Mouse (Mus musculus): ENCODE results near the gene Hist2h2ac. TPM values are rescaled to one million over a fixed set of nuclear protein-coding genes. Genes with fewer than 3 reads are reported as not detected.
"Not testable (repeated sequence)": the region's sequence is repeated elsewhere in the genome, so short reads cannot be mapped to it uniquely, and the experiment has no call there.

The Hist2h2ac gene
- 12.2 and 12.5 TPM in 2 replicates for polyA plus RNA-seq (2016; fragmentation: Nextera tagmentation; extraction: Ambion mirVana)

DNA sequence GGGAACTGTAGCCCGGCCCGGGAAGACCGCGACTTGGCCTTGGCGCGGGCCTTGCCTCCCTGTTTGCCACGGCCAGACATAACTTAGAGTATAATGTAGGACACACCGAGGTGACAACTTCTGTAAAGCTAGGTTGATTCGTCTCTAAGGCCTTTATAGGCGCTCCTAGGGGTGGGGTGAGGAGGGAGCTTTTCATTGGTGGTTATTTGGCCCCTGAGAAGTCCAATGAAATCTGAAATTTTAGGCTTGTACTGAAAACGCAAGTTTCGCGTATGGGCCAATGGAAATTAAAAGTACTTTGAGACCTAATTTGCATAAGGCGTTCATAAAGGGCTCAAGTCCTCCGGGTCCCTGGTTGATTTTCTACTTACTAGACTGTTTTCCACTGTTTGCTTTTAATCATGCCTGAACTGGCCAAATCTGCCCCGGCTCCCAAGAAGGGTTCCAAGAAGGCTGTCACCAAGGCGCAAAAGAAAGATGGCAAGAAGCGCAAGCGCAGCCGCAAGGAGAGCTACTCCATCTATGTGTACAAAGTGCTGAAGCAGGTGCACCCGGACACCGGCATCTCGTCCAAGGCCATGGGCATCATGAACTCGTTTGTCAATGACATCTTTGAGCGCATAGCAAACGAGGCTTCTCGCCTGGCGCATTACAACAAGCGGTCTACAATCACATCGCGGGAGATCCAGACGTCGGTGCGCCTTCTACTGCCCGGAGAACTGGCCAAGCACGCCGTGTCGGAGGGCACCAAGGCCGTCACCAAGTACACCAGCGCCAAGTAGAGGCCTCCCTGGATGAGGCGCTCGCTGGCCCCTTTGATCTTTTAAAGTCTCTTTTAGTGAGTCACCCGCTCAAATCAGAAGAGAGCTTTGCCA is at the start of gene Hist2h2ac, which contains the start of gene Hist2h2be:
Hist2h2ac (minus strand) TSS at position 116 of the 875 bp plus-strand sequence.
Hist2h2be (plus strand) TSS at position 355 of the 875 bp plus-strand sequence.
- Histone ChIP-seq H3K9me3 (no peaks in the 10 kb centered on the region), H3K27ac (peak within 1 kb of the TSS; percentile 99), H3K36me3 (no peaks in the 10 kb centered on the region), H3K9ac (peak within 1 kb of the TSS; percentile 89), H3K4me3 (peak within 1 kb of the TSS; percentile 65), H3K4me1 (peaks cover 18% of the 10 kb centered on the region), H3K4me2 (replicated peaks) (peak within 1 kb of the TSS; percentile 57), H3K27me3 (no peaks in the 10 kb centered on the region)
- WGBS: under 1% methylated on average over 43 of the region's 43 CpGs
- peak; percentile 94 for ATAC-seq (ENCODE audit: insufficient number of reproducible peaks, insufficient read depth, low FRiP score, low TSS enrichment)

DNA sequence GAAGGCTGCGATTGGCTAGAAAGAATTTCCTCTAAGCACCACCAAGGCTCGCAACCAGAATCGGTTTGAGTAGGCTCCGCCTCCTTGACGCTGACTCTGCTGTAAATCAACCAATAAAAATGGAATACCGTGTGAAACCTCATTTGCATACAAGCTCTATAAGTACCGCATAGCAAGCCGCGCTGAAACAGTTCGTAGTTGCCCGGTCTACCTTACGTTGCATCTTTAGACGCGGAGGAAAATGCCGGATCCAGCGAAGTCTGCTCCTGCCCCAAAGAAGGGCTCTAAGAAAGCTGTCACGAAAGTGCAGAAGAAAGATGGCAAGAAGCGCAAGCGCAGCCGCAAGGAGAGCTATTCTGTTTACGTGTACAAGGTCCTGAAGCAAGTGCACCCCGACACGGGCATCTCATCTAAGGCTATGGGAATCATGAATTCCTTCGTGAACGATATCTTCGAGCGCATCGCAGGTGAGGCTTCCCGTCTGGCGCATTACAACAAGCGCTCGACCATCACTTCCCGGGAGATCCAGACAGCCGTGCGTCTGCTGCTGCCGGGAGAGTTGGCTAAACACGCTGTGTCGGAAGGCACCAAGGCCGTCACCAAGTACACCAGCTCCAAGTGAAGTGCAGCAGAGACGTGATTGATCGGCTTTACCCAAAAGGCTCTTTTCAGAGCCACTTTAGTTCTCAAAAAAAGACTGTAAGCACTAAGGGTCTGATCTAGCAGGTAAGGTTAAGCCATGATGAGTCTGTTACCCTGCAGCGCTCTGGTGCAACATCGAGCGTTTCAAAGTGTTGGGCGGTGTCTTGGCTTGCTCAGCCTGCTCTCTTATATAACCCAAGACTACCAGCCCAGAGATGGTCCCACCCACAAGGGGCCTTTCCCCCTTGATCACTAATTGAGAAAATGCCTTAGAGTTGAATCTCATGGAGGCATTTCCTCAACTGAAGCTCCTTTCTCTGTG is 49.1 kb upstream of the Hist2h2ac start, which contains the start of gene Hist2h2bb:
Hist2h2bb (plus strand) TSS at position 242 of the 964 bp plus-strand sequence.
- ATAC-seq (ENCODE audit: insufficient number of reproducible peaks, insufficient read depth, low FRiP score, low TSS enrichment): peak; percentile 93
- Histone ChIP-seq H3K9me3 (no peaks in the 10 kb centered on the region), H3K27me3 (no peaks in the 10 kb centered on the region), H3K4me2 (replicated peaks) (peak within 1 kb of the TSS; percentile 68), H3K9ac (peak within 1 kb of the TSS; percentile 72), H3K4me1 (peaks cover 7% of the 10 kb centered on the region), H3K4me3 (peak within 1 kb of the TSS; percentile 49), H3K36me3 (no peaks in the 10 kb centered on the region), H3K27ac (peak within 1 kb of the TSS; percentile 98)
- under 1% methylated on average over 45 of the region's 45 CpGs for WGBS

DNA sequence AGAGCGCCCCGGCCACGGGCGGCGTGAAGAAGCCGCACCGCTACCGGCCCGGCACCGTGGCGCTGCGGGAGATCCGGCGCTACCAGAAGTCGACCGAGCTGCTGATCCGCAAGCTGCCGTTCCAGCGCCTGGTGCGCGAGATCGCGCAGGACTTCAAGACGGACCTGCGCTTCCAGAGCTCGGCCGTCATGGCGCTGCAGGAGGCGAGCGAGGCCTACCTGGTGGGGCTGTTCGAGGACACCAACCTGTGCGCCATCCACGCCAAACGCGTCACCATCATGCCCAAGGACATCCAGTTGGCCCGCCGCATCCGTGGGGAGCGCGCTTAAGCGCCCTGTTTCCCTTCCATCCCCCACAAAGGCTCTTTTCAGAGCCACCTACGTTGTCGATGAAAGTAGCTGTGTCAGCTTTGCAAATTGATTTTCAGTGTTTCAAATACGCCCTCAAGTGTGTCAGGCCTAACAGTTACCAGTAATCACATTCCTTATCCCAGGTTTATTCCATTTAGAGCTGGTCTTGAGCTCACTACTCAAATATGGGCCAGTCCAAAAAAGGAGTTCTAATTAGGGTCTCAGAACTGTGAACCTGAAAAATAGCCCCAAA is 48.2 kb upstream of the Hist2h2ac start:
- 0% methylated on average over 12 of the region's 44 CpGs for WGBS

DNA sequence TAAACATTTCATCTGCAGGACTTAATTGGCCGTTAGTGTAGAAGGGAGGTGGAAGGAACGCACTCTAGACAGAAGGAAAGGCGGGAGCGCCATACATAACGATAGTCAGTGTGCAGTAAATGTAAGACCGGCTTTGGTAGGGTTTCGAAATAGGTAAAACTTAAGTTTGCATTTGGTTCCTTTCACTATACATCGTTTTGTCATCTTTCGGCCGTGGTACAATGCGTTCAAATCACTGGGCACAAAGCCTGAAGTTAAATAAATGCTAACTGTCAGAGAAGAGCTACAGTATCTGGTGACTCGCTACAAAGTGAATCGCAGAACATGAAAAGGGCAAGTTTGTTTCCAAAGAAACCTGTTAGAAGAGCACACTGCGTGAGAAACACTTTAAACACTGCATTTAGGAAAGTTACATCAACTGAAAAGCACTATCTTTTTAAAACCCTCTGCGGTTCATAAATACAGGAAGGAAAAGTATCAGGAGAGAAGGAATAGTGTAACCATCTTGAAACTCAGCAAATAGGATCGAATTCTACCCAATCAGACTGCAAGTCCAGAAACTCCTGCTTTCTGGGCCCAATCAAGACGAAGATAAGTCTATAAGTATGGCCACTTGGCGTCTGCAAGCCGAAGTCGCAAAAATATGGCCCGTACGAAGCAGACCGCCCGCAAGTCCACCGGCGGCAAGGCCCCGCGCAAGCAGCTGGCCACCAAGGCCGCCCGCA is 47.5 kb upstream of the Hist2h2ac start, which contains the start of gene Hist2h3b:
Hist2h3b (plus strand) TSS at position 604 of the 725 bp plus-strand sequence.
- Histone ChIP-seq H3K27me3 (no peaks in the 10 kb centered on the region), H3K9ac (peak within 1 kb of the TSS; percentile 72), H3K4me3 (peak within 1 kb of the TSS; percentile 49), H3K4me2 (replicated peaks) (peak within 1 kb of the TSS; percentile 68), H3K36me3 (no peaks in the 10 kb centered on the region), H3K9me3 (no peaks in the 10 kb centered on the region), H3K4me1 (peaks cover 17% of the 10 kb centered on the region), H3K27ac (peak within 1 kb of the TSS; percentile 98)
- WGBS: 23% methylated on average over 30 of the region's 30 CpGs
- ATAC-seq (ENCODE audit: insufficient number of reproducible peaks, insufficient read depth, low FRiP score, low TSS enrichment): peak; percentile 68

More for the DNA sequence above, 48.2 kb upstream of the Hist2h2ac start:
- H3K27me3 ChIP-seq, H3K36me3 ChIP-seq, H3K9me3 ChIP-seq: not testable (repeated sequence)
- Histone ChIP-seq H3K4me3 (peak overlapping the region; percentile 49), H3K27ac (peak overlapping the region; percentile 98), H3K9ac (peak overlapping the region; percentile 72), H3K4me1 (peaks cover 15% of the 10 kb centered on the region), H3K4me2 (replicated peaks) (peak overlapping the region; percentile 68)
- peak; percentile 22; the same call in 1 of the 2 replicates for ATAC-seq (ENCODE audit: insufficient number of reproducible peaks, insufficient read depth, low FRiP score, low TSS enrichment)

DNA sequence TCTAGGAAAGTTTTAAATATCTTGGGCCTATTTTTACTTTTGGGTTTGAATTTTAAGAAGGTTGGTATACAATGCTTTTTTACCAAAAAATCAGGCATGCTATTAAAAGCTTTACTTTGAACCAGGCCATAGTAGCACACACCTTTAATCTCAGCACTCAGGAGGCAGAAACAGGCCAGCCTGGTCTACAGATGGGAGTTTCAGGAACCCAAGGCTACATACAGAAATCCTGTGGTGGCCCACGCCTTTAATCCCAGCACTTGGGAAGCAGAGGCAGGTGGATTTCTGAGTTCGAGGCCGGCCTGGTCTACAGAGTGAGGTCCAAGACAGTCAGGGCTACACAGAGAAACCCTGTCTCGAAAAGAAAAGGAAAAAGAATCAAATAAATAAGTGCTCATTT is 46.9 kb upstream of the Hist2h2ac start:
- 77% methylated on average over 4 of the region's 4 CpGs for WGBS
- no peaks in the 10 kb centered on the region for H3K27me3 ChIP-seq
- H3K4me1 ChIP-seq: peaks cover 17% of the 10 kb centered on the region
- H3K9me3 ChIP-seq: no peaks in the 10 kb centered on the region
- peak overlapping the region; percentile 36; the same call in 1 of the 2 replicates for H3K4me2 ChIP-seq (replicated peaks)
- H3K9ac ChIP-seq: no peak overlapping the region; the same call in 1 of the 2 replicates
- ATAC-seq (ENCODE audit: insufficient number of reproducible peaks, insufficient read depth, low FRiP score, low TSS enrichment): no peak
- peak overlapping the region; percentile 95 for H3K27ac ChIP-seq
- no peaks in the 10 kb centered on the region for H3K36me3 ChIP-seq
- H3K4me3 ChIP-seq: no peak overlapping the region

DNA sequence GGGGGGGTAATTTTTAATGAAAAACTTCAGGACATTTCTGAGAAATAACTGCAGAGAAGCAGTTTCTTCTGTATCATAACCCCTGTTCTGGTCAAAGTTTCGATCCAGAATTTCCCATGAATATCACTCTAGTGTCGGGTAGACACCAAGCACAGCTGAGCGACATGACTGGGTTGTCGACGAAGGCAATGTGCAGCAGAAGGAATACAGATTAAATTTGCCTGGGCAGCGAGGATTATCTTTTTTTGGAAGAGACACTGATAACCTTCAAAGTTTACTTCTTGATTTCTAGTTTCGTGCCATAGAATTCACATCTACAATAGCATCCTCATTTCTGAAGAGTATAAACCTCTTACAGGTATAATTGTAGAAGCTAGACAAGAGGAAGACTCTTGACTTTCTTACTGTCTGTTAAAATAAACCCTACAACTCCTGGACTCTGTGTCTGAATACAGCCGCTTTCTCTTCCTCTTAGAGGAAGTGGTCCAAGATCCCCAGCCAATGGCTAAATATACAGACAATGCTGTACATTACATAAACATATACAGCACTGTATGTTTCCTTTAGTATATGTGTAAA is 45.5 kb upstream of the Hist2h2ac start:
- peaks cover 25% of the 10 kb centered on the region for H3K4me1 ChIP-seq

DNA sequence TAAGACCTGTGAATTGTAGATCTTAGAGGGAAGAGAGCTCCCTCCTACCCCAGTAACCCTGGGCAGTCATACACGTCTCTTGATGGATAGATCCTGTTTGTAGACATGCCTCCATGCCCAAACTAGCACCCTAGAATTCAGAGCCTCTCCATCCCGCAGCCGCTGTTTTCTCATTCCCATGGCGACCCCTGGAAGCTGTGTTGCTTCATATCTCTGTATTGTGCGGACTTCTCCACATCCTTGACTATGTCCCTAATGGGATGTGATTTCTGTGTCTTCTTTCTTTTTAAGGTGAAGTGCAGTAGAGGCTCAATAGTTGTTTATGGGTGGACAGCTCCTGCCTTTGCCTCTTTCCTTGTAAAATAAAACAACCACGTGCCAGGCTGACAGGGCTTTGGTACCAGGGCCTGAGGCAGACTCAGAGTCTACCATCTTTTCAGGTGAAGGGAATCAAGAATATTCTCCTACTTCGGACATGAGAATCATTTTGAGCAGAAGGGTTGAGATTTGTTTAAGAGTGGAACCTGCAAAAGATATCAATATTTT is 43.8 kb upstream of the Hist2h2ac start:
- Histone ChIP-seq H3K27ac (peak overlapping the region; percentile 99), H3K9me3 (no peaks in the 10 kb centered on the region), H3K27me3 (no peaks in the 10 kb centered on the region), H3K4me1 (peaks cover 25% of the 10 kb centered on the region), H3K4me3 (peak overlapping the region; percentile 58), H3K36me3 (no peaks in the 10 kb centered on the region), H3K9ac (peak overlapping the region; percentile 64; the same call in 1 of the 2 replicates), H3K4me2 (replicated peaks) (peak overlapping the region; percentile 88)
- ATAC-seq (ENCODE audit: insufficient number of reproducible peaks, insufficient read depth, low FRiP score, low TSS enrichment): no peak
- 77% methylated on average over 7 of the region's 7 CpGs for WGBS

More for the DNA sequence above, 45.5 kb upstream of the Hist2h2ac start:
- Histone ChIP-seq H3K4me3 (no peak overlapping the region), H3K9ac (no peak overlapping the region), H3K36me3 (no peaks in the 10 kb centered on the region), H3K9me3 (no peaks in the 10 kb centered on the region), H3K27me3 (no peaks in the 10 kb centered on the region), H3K4me2 (replicated peaks) (no peak overlapping the region), H3K27ac (no peak overlapping the region)
- no peak for ATAC-seq (ENCODE audit: insufficient number of reproducible peaks, insufficient read depth, low FRiP score, low TSS enrichment)
- 85% methylated on average over 8 of the region's 8 CpGs for WGBS

DNA sequence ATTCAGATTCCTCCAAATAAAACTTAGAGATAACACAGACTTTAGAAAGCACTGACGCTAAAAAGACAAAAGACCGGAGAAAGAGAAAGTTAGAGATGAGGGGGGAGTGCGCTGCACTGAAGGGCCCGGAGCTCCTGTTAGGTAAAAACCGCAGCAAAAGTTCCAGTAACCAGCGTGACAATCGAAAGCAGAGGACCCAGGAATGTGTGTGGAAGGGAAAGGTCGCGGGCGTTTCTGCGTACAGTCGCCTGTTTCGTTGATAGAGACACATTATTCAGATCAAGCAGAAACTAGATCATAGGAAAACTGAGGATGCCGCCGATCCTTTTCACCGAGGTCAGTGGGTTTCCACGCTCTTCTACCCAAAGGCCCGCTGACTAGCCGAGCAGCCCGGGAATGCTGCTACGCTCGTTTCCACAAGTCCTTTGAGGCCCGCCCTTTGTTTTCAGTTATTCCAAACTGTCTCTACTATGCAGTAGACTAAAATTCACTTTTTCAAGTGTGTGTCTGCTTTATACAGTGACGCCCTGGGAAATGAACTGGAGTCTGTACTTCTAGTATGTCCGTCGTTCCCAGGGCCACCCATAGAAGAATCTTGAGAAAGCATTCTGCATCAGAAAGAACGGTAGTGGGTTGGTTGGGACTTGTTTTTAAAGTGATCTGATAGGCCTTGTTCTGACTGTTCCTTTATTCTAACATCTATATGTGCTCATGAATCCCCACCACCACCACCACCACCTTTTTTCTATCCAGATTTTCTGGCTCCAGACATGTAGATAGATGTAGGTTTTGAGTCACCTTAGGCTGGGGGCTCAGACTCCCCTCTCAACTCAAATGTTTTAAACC is 43.1 kb upstream of the Hist2h2ac start:
- 6% methylated on average over 27 of the region's 27 CpGs for WGBS
- H3K4me1 ChIP-seq: peaks cover 25% of the 10 kb centered on the region
- H3K4me2 ChIP-seq (replicated peaks): peak overlapping the region; percentile 88
- H3K4me3 ChIP-seq: peak overlapping the region; percentile 58
- ATAC-seq (ENCODE audit: insufficient number of reproducible peaks, insufficient read depth, low FRiP score, low TSS enrichment): no peak
- no peaks in the 10 kb centered on the region for H3K36me3 ChIP-seq
- H3K27ac ChIP-seq: peak overlapping the region; percentile 99
- H3K9me3 ChIP-seq: no peaks in the 10 kb centered on the region
- H3K27me3 ChIP-seq: no peaks in the 10 kb centered on the region
- H3K9ac ChIP-seq: peak overlapping the region; percentile 64

DNA sequence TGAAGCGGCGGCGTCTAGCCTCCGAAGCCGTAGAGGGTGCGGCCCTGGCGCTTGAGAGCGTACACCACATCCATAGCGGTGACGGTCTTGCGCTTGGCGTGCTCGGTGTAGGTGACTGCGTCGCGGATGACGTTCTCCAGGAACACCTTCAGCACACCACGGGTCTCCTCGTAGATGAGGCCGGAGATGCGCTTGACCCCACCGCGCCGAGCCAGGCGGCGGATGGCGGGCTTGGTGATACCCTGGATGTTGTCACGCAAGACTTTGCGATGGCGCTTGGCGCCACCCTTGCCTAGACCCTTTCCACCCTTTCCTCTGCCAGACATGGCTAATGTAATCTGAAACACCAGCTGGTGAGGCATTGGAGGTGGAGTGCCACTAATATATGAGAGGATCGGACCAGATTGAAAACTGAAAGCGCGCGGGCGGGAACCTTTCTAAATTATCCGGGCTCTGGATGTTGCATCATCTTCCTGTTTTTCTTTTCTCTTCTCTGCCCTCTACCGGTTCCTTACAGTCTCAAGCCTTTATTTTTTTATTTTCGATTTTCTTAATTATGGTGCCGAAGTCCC is 42.4 kb upstream of the Hist2h2ac start, which contains the start of gene Hist2h4:
Hist2h4 (minus strand) TSS at position 333 of the 572 bp plus-strand sequence.
- Histone ChIP-seq H3K27ac (peak within 1 kb of the TSS; percentile 99), H3K4me3 (peak within 1 kb of the TSS; percentile 58), H3K9ac (peak within 1 kb of the TSS; percentile 85), H3K4me2 (replicated peaks) (peak within 1 kb of the TSS; percentile 88), H3K9me3 (no peaks in the 10 kb centered on the region), H3K27me3 (no peaks in the 10 kb centered on the region), H3K4me1 (peaks cover 24% of the 10 kb centered on the region), H3K36me3 (no peaks in the 10 kb centered on the region)
- WGBS: under 1% methylated on average over 38 of the region's 40 CpGs
- ATAC-seq (ENCODE audit: insufficient number of reproducible peaks, insufficient read depth, low FRiP score, low TSS enrichment): peak; percentile 81

All from embryonic facial prominence, embryonic 12.5 days (tissue).